Mouse (Mus musculus): ENCODE results near the gene Rfesd. TPM values are rescaled to one million over a fixed set of nuclear protein-coding genes. Genes with fewer than 3 reads are reported as not detected.
A peak's percentile ranks its signal among the peaks of the same experiment; 100 is the strongest.

Rfesd gene
- 20.2 and 42.7 TPM in 2 replicates for polyA plus RNA-seq (2012; rRNA removed)
- polyA plus RNA-seq (2014; fragmentation: Nextera tagmentation; extraction: Ambion mirVana) = 214 and 228 TPM in 2 replicates

DNA sequence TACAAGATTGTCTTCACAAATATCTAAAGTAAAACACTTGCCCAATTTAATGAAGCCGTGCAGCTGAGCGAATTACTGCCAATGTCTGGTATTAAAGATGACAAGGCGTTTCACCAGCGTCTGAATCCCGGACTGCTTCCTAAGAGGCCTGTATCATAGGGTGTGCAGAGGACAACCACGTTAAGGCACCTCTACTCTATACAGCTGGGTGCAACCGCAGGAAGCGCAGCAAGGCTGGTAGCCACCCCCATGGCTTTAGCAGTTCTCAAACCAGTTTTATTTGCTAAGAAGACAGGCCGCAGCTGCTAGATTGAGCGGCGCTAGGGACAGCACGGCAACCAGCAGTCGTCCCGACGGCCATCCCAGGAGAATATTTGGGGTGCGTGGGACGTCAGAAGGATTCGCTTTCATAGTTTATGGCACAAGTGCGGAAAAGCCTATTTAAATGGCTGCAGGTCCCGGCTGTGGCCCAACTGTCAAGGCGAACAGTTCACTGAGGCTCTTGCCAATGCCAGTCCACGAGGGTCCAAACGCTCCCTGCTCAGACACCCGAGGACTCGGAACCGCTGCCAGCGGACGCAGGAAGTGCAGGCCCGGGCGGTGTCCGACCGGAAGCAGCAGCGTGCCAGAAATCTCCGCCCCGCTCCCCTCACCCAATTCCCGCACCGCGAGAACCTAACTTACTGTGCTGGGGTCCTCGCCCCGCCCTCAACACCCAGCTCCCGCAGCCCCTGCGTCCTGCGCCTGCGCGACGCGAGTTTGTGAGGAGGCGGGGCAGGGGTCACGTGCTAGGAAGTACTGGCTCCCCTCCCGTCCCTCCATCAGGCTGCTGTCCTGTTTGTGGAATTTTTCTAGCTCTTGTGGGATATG is at the start of gene Rfesd:
Gene Rfesd, minus strand, starts transcription at position 746 of the 870 bp plus-strand sequence.
- Histone ChIP-seq H3K36me3 (replicated peaks; ENCODE audit: control insufficient read depth, insufficient read depth, low read depth) (no peaks in the 10 kb centered on the region; the same call in 1 of the 2 replicates), H3K9ac (replicated peaks) (peak within 1 kb of the TSS; percentile 77), H3K4me1 (replicated peaks; ENCODE audit: control insufficient read depth in 2 of 2, insufficient read depth in 2 of 2, low read length in 1 of 2) (peaks cover 6 to 9% of the 10 kb centered on the region in 2 experiments), H3K4me3 (ENCODE audit: insufficient read depth in 1 of 2, low read depth in 2 of 2, low read length in 2 of 2) (peak within 1 kb of the TSS; percentile 70 to 82), H3K4me2 (ENCODE audit: low read depth) (peak within 1 kb of the TSS; percentile 84), H3K27me3 (ENCODE audit: control insufficient read depth, insufficient read depth, low read length) (no peaks in the 10 kb centered on the region; the same call in 1 of the 2 replicates), H3K9me3 (ENCODE audit: control insufficient read depth, low read length) (no peaks in the 10 kb centered on the region), H3K27ac (peak within 1 kb of the TSS; percentile 86)
- TF ChIP-seq CTCF (IDR thresholded peaks at IDR 0.05; ENCODE audit: low read depth) (no peak), EP300 (IDR thresholded peaks at IDR 0.05; ENCODE audit: low read depth) (0 out of 2 replicates have a peak, but pooled peaks have one; percentile 15)
- DNase-seq (ENCODE audit: low read depth in 3 of 3, low spot score in 3 of 3) (peak; percentile 89 to 92 (median 91)), ATAC-seq (ENCODE audit: insufficient read depth) (peak; percentile 87)
- under 1% methylated on average over 50 of the region's 50 CpGs for WGBS (ENCODE audit: insufficient replicate concordance)

GRCm38 (mm10) chr13:76064363-76064945 is 45.9 kb upstream of the Rfesd start:
- no peak for ATAC-seq (ENCODE audit: insufficient read depth)

GRCm38 (mm10) chr13:76063548-76063947 is 45.0 kb upstream of the Rfesd start:
- no peaks in the 10 kb centered on the region for H3K27me3 ChIP-seq (ENCODE audit: control insufficient read depth, insufficient read depth, low read length)
- H3K4me3 ChIP-seq (ENCODE audit: insufficient read depth in 1 of 2, low read depth in 2 of 2, low read length in 2 of 2) = no peak overlapping the region
- WGBS (ENCODE audit: insufficient replicate concordance) = 81% methylated on average over 4 of the region's 4 CpGs
- TF ChIP-seq EP300 (IDR thresholded peaks at IDR 0.05; ENCODE audit: low read depth) (no peak), CTCF (IDR thresholded peaks at IDR 0.05; ENCODE audit: low read depth) (no peak)
- no peaks in the 10 kb centered on the region; the same call in 1 of the 2 replicates for H3K36me3 ChIP-seq (replicated peaks; ENCODE audit: control insufficient read depth, insufficient read depth, low read depth)
- no peaks in the 10 kb centered on the region for H3K9me3 ChIP-seq (ENCODE audit: control insufficient read depth, low read length)
- no peak for DNase-seq (ENCODE audit: low read depth in 3 of 3, low spot score in 3 of 3)
- H3K27ac ChIP-seq = no peak overlapping the region
- ATAC-seq (ENCODE audit: insufficient read depth) = no peak
- no peaks in the 10 kb centered on the region for H3K4me1 ChIP-seq (replicated peaks; ENCODE audit: control insufficient read depth in 2 of 2, insufficient read depth in 2 of 2, low read length in 1 of 2)
- no peak overlapping the region for H3K4me2 ChIP-seq (ENCODE audit: low read depth)
- no peak overlapping the region for H3K9ac ChIP-seq (replicated peaks)

More at GRCm38 (mm10) chr13:76064363-76064945, 45.9 kb upstream of the Rfesd start:
- Histone ChIP-seq H3K4me1 (replicated peaks; ENCODE audit: control insufficient read depth in 2 of 2, insufficient read depth in 2 of 2, low read length in 1 of 2) (no peaks in the 10 kb centered on the region), H3K27me3 (ENCODE audit: control insufficient read depth, insufficient read depth, low read length) (no peaks in the 10 kb centered on the region), H3K36me3 (replicated peaks; ENCODE audit: control insufficient read depth, insufficient read depth, low read depth) (no peaks in the 10 kb centered on the region; the same call in 1 of the 2 replicates), H3K9me3 (ENCODE audit: control insufficient read depth, low read length) (no peaks in the 10 kb centered on the region), H3K27ac (no peak overlapping the region), H3K4me2 (ENCODE audit: low read depth) (no peak overlapping the region), H3K9ac (replicated peaks) (no peak overlapping the region), H3K4me3 (ENCODE audit: insufficient read depth in 1 of 2, low read depth in 2 of 2, low read length in 2 of 2) (no peak overlapping the region)
- no peak for DNase-seq (ENCODE audit: low read depth in 3 of 3, low spot score in 3 of 3)
- TF ChIP-seq CTCF (IDR thresholded peaks at IDR 0.05; ENCODE audit: low read depth) (no peak), EP300 (IDR thresholded peaks at IDR 0.05; ENCODE audit: low read depth) (no peak)
- WGBS (ENCODE audit: insufficient replicate concordance) = 88% methylated on average over 13 of the region's 13 CpGs

DNA sequence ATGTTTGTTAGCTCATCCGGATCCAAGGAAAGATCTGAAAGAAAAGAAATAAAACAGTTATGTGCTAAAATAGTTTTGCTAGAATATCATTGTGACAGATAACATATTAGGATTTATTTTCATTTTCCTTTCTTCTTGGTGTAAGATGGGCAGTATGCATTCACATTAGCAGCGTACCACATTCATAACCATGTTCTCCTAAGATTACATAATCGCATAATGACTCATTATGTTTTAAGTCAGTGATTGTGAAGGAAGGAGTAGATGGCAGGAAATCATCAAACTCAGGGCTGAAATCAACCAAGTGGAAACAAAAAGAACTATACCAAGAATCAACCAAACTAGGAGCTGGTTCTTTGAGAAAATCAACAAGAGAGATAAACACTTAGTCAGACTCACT is 44.0 kb upstream of the Rfesd start:
- 84% methylated on average over 3 of the region's 3 CpGs for WGBS (ENCODE audit: insufficient replicate concordance)
- no peaks in the 10 kb centered on the region; the same call in 1 of the 2 replicates for H3K36me3 ChIP-seq (replicated peaks; ENCODE audit: control insufficient read depth, insufficient read depth, low read depth)
- H3K9me3 ChIP-seq (ENCODE audit: control insufficient read depth, low read length) = no peaks in the 10 kb centered on the region
- H3K4me2 ChIP-seq (ENCODE audit: low read depth) = no peak overlapping the region
- H3K4me3 ChIP-seq (ENCODE audit: insufficient read depth in 1 of 2, low read depth in 2 of 2, low read length in 2 of 2) = no peak overlapping the region
- no peak overlapping the region for H3K9ac ChIP-seq (replicated peaks)
- DNase-seq (ENCODE audit: low read depth in 3 of 3, low spot score in 3 of 3) = no peak
- ATAC-seq (ENCODE audit: insufficient read depth) = no peak
- no peaks in the 10 kb centered on the region; the same call in 1 of the 2 replicates for H3K27me3 ChIP-seq (ENCODE audit: control insufficient read depth, insufficient read depth, low read length)
- H3K4me1 ChIP-seq (replicated peaks; ENCODE audit: control insufficient read depth in 2 of 2, insufficient read depth in 2 of 2, low read length in 1 of 2) = peaks cover 0 to under 1% of the 10 kb centered on the region in 2 experiments; a peak in 1 of 4 replicates
- H3K27ac ChIP-seq = no peak overlapping the region
- TF ChIP-seq CTCF (IDR thresholded peaks at IDR 0.05; ENCODE audit: low read depth) = no peak

DNA sequence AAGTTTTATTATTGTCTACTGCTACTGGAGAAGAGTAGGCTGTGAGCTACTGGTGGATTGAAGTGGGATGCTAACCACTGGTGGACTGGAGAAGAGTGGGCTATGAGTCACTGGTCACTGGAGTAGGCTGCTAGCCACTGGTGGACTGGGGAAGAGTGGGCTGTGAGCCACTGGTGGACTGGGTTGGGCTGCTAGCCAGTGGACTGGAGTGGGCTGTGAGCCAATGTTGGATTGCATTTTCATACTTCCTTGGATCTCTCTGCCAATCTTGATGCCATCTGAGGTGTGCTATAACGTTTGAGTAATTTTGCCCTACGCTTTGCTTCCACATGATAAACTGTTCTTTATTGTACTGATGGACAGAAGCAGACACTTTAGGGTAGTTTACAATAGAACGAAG is 43.6 kb upstream of the Rfesd start:
- no peak overlapping the region for H3K4me2 ChIP-seq (ENCODE audit: low read depth)
- no peak overlapping the region for H3K9ac ChIP-seq (replicated peaks)
- ATAC-seq (ENCODE audit: insufficient read depth) (no peak), DNase-seq (ENCODE audit: low read depth in 3 of 3, low spot score in 3 of 3) (no peak)
- H3K4me1 ChIP-seq (replicated peaks; ENCODE audit: control insufficient read depth in 2 of 2, insufficient read depth in 2 of 2, low read length in 1 of 2) = peaks cover 0 to 4% of the 10 kb centered on the region in 2 experiments; a peak in 1 of 4 replicates
- H3K36me3 ChIP-seq (replicated peaks; ENCODE audit: control insufficient read depth, insufficient read depth, low read depth) = no peaks in the 10 kb centered on the region; the same call in 1 of the 2 replicates
- 69% methylated on average over 3 of the region's 3 CpGs for WGBS (ENCODE audit: insufficient replicate concordance)
- TF ChIP-seq CTCF (IDR thresholded peaks at IDR 0.05; ENCODE audit: low read depth) = no peak
- H3K27me3 ChIP-seq (ENCODE audit: control insufficient read depth, insufficient read depth, low read length) = peaks cover 3% of the 10 kb centered on the region; the same call in 1 of the 2 replicates
- no peaks in the 10 kb centered on the region for H3K9me3 ChIP-seq (ENCODE audit: control insufficient read depth, low read length)
- H3K4me3 ChIP-seq (ENCODE audit: insufficient read depth in 1 of 2, low read depth in 2 of 2, low read length in 2 of 2) = no peak overlapping the region
- no peak overlapping the region for H3K27ac ChIP-seq

Data from liver, embryonic 14.5 days (tissue).